Mouse (Mus musculus): ENCODE results near the gene Tcf25.
"Not testable (repeated sequence)": the region's sequence is repeated elsewhere in the genome, so short reads cannot be mapped to it uniquely, and the experiment has no call there.

Tcf25 gene

DNA sequence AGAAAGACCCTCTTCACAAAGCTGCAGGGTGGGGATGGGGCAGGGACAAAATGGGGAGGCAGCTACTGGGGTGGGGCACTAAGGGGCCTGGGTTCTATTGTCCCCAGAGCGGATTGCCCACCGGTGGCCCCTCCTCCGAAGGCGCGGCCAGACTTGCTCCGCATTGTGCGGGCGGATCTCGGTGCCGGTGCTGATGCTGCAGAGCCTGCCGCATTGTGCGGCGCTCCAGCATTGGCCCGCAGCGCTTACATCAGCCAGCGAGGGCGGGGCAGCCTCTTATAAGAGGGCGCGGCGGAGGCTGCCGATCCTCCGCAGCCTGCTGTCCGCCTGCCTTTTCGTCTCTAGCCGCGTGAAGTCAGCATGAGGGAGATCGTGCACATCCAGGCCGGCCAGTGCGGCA is 37.7 kb downstream of the Tcf25 start, which contains the start of gene Tubb3:
Tubb3 (plus strand) TSS at position 179 of the 400 bp plus-strand sequence.
- peak; percentile 63 for DNase-seq (ENCODE audit: low spot score)

DNA sequence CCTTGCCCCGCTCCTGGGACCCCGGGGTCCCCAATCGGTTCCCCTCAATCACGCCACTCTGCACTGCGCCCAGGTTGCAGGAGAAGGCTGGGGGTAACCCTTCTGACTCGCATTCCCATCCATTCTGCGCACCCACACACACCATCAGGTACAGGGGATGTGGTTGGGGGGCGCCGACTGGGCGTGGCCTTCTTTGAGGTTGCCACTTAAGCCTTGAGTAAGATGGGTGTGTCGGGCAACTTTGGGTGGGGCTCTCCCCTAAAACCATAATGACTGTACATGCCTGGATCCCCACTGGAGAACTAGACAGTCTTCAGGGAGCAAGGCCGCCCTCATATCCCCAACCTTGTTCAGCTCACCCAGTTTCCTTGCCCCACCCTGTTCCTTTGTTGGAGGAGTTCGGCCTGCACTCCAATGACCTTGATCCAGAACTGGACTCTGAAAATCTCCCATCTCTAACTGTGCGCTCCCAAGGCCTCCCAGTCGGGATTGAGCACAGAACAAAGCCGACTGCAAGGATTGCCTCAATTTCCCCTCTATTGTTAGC is 38.3 kb downstream of the Tcf25 start:
- no peak for DNase-seq (ENCODE audit: low spot score)

DNA sequence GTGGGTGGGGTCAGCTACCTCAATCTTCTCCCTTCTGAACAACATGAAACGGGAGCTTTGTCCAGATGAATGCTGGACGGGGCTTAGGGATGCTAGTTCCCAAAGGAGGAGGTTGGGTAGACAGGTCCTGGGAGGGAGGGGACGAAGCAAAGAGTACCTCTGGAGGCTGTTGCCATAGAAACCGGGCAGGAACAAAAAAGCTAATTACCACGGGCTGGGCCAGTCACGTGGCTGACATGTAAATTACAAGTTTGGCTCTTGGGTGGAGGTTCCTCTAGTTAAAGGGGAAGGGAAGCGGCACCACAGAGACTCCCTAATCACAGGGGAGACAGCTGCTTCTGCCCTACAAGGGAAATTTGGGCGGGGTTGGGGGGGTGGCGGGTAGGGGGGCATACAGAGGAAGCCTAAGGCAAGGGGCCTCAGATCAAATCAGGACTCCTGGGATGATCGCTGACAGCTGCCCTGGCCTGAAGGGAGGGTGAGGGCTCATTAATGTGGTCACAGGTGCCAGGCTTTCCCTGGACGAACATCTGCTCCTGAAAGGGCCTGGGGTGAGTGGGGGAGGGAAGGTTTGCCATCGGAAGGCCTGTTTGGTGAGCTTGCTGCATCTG is 39.1 kb downstream of the Tcf25 start:
- DNase-seq (ENCODE audit: low spot score): peak; percentile 45

DNA sequence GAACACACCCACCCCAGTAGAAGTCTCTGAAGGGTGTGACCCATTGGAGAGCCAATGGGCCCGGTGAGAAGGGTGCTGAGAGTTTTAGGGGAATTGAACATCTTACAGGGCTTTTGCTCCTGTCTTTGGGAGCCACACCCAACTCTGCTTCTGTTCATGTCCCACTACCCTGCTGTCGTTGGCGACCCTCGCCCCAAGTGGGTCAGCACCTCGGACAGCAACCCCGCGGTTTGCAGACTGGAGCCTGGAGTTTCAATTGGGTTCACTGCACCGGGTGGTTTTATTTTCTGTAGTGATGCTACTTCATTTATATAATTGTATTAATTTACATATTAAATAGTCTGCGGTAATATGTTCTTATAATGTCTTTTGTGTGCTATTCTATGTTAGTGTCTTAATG is 40.7 kb downstream of the Tcf25 start:
- no peak for DNase-seq (ENCODE audit: low spot score)

DNA sequence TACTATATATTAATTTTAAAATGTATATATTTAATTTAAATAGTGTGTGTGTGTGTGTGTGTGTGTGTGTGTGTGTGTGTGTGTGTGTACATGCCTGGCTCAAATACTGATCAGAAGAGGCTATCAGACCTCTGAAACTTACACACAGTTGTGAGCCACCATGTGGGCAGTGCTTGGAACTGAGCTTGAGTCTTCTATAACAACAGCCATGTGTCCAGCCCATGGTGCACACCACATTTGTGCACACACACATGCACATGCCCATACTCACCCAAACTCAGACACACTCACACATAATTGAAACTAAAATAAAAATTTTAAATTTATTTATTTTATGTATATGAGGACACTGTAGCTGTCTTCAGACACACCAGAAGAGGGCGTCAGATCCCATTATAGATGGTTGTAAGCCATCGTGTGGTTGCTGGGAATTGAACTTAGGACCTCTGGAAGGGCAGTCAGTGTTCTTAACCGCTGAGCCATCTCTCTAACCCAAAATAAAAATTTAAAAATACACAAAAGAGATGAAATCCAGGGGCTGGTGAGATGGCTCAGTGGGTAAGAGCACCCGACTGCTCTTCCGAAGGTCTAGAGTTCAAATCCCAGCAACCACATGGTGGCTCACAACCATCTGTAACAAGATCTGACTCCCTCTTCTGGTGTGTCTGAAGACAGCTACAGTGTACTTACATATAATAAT is 41.6 kb downstream of the Tcf25 start:
- not testable (repeated sequence) for DNase-seq (ENCODE audit: low spot score)

DNA sequence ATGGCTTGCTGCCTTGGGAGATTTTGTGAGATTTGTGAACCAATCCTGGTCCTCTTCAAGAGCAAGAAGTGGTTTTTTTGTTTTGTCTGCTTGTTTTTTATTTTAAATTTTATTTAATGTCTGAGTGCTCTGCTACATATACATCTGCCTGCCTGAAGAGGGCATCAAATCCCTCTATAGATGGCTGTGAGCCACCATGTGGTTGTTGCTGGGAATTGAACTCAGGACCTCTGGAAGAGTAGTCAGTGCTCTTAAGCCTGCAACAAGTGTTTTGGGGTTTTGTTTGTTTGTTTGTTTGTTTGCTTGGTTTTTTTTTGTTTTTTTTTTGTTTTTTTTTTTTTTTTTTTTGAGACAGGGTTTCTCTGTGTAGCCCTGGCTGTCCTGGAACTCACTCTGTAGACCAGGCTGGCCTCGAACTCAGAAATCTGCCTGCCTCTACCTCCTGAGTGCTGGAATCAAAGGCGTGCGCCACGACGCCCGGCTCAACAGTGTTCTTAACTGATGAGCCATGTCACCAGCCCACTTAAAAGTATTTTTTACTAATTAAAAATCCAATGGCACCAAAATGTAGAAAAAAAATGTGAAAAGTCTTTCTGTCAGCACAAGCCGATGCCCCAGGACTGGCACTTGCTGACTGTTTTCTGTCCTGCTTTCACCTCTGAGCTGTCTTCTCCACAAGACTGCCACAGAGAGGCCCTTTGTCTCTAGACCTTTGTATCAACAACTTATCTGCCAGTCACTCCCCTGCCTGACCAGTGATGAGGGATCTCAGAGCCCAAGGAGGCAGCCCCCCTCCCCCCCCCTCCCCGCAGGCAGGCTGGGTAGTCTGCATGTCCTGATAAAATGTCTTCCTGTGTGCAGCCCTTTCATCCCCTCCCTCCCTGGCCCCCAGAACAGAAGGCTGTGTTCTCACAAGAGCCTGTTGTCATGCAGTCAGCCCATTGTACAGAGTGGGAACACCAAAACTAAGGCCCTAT is 42.7 kb downstream of the Tcf25 start:
- peak; percentile 58 for DNase-seq (ENCODE audit: low spot score)

DNA sequence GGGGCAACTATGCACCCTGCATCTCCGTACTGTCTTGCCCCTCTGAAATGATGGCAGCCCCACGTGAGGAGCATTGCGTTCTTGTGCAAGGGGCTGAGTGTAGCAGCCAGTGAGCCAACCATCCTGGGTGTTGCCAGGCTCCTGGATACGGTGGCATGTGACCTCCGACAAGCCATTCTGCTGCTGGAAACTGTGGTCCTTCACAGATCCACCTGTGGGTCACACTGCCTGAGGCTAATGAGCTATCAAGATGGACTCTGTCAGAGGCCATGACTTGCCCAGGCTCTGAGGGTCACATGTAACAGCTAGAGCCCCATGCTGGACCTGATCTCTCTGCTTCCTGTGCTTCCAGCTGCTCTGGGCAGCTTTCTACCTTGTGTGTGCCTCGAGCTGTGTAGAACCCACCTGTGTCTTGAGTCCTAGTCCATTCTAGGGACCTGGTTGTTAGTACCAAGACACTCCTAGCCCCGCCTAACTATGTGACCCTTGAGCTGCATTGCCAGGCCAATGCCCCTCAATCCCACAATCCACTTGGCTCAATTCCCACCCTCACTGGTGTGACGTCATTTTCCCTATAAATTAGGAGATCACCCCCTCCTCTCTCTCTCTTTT is 43.5 kb downstream of the Tcf25 start:
- DNase-seq (ENCODE audit: low spot score): no peak

DNA sequence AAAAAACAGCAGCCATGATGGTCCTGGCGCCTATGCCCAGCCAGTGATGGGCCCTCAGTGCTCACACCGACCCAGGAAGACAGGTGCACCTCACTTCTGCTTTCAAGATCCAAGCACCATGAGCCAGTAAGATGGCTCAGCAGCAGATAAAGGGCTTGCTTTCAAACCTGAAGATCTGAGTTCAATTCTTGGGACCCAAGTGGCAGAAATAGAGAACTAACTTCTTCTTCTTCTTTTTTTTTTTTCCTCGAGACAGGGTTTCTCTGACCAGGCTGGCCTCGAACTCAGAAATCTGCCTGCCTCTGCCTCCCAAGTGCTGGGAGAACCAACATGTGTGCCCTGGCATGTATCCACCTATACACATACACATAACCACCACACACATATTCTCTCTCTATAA is 46.2 kb downstream of the Tcf25 start:
- DNase-seq (ENCODE audit: low spot score): no peak

DNA sequence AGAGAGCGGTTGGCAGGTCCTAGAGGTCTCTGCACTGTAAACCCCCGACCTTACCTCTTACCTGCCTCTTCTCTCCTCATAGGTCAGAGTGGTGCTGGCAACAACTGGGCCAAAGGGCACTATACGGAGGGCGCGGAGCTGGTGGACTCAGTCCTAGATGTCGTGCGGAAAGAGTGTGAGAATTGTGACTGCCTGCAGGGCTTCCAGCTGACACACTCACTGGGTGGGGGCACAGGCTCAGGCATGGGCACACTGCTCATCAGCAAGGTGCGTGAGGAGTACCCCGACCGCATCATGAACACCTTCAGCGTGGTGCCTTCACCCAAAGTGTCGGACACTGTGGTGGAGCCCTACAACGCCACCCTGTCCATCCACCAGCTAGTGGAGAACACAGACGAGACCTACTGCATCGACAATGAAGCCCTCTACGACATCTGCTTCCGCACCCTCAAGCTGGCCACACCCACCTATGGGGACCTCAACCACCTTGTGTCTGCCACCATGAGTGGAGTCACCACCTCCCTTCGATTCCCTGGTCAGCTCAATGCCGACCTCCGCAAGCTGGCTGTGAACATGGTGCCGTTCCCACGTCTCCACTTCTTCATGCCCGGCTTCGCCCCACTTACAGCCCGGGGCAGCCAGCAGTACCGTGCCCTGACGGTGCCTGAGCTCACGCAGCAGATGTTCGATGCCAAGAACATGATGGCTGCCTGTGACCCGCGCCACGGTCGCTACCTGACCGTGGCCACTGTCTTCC is 47.1 kb downstream of the Tcf25 start:
- no peak for DNase-seq (ENCODE audit: low spot score)

DNA sequence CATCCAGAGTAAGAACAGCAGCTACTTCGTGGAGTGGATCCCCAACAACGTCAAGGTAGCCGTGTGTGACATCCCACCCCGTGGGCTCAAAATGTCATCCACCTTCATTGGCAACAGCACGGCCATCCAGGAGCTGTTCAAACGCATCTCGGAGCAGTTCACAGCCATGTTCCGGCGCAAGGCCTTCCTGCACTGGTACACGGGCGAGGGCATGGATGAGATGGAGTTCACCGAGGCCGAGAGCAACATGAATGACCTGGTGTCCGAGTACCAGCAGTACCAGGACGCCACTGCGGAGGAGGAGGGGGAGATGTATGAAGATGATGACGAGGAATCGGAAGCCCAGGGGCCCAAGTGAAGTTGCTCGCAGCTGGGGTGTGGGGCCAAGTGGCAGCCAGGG is 47.8 kb downstream of the Tcf25 start:
- no peak for DNase-seq (ENCODE audit: low spot score)

DNA sequence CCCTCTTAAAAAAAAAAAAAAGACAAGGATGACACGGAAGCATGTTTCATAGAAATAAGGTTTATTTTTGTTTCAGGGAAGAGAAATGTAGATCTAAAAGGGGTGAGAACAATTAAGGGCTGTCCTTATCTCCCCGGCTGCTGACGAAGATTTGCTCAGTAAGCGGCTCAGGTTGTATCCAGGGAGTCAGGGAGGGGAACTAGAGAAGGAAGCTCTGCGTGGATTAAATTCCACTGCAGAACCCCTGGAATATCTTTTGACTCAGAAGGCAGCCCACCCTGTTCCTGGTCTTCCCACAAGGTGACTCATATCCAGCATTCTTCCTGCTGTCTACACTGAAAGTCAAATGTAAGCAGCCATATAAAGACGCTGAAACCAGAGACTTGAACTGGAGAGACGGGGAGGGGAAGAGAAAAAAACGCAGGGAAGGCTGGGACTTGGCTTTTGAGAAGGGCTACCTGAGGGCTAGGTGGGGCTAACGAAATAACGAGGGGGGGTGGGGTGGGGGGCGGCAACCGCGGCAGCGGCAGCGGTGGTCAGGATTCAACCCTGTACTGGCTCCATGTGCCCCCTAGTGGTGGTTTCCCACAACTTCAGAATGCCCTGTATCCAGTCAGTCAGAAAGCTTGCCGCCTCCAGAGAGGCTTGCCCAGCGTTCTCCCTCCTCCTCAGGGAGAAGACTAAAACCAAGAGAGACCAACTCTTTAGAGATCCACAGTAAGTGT is 48.7 kb downstream of the Tcf25 start:
- peak; percentile 53 for DNase-seq (ENCODE audit: low spot score)

DNA sequence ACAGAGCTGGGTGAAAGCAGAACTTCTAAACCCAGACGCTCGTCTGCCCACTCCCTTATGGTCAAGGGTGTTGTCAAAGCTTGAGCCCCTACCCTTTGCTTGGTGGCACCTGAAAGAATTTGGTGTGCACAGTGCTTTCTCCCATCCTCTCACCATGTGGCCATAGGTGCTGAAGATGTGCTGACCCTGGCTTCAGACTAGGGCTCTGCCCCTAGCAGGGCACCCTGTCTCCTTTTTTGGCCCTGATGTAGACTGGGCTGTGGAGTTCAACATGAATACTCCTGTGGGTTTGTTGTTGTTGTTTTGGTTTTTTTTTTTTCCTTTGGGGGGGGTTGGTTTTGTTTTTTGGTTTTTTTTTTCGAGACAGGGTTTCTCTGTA is 49.2 kb downstream of the Tcf25 start:
- no peak for DNase-seq (ENCODE audit: low spot score)

DNA sequence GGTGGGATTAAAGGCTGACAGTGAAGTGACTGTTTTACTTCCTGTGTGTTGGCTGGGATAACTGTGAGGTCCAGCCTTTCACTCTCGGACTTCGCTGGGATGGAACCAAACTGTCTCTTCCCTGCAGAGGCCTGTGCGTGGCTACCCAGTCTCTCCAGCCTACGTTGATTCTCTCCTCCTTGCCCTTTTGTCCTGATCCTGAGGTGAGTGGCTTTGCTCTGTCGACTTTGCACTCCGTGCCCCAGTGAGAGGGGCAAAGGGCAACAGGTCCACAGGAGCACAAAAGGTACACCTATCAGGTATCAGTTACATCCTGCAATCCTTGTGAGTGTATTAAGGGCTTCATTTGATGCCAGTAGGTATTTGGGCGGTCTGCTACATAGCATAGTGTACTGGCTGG is 49.9 kb downstream of the Tcf25 start, which contains the start of gene Def8:
Def8 (plus strand) TSS at position 87 of the 400 bp plus-strand sequence.
- DNase-seq (ENCODE audit: low spot score): no peak

DNA sequence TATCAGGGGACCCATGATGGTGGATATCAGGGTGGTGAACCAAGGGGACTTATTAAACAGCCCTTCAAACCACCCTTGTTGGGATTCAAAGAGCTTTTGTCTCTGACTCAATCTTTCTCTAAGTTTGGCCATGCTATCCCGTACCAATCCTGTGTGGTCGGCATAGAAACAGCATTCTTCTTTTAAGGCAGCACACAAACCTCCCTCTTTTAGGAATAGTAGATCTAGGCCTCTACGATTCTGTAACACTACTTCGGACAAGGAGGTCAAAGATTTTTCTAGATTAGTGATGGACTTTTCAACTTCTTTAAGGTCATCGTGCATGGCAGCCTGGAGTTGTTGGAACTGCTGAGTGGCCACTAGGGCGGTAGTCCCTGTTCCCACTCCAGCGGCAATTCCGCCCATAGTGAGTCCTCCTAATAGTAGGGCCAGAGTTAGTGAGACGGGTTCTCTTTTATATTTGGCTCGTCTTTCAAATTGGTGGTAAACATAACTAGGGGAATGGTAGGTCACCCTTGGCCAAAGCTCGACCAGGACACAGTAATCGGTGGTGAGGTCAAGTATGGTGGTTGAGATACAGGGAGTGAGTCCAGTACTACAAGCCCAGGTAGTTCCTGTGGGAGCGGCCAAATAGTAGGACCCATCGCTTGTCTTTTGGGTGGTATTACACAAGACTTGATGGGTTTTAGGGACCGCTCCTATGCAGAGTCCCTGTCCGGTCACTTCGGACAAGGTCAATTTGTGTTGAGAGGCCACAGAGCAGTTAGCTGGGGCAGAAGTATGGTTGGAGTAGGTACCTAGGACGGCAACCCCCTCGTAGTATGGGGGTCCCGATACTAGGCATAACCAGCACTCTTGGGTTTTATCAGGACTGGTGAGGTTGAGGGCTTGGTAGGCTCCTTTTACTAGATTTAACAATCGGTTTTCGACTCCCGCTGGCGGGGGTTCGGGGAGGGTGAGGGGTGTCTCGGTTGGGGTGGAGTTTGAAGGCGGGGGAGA is 53.3 kb downstream of the Tcf25 start:
- no peak for DNase-seq (ENCODE audit: low spot score)

DNA sequence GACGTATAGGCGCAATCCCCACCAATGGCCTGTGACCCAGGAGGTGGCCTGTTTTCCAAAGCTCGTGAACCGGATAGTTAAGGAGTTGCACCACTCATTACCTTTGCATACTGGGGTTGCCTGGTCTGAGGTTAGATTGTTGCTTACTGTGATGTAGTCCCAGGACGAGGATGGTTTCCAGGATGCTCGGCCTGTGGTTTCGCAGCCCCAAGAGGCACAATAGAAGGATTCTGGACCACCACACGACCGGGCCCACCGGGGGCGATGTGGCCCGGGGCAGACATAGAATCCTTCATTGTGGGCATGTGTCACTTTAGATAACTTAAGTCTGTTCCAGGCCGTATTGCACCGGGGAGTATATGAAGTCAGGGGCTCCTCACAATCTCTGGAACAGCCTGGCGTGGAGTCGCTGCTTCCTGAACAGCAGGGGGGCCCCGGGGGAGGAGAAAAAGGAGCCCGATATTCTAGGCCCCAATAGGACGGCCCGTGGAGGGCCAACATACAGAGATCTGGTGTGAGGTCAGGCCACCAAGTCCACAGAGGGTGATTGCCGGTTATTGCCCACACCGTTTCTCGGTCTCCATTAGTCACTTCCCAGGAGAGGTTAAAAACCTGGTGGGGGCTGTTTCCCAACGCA is 54.2 kb downstream of the Tcf25 start:
- DNase-seq (ENCODE audit: low spot score): no peak

DNA sequence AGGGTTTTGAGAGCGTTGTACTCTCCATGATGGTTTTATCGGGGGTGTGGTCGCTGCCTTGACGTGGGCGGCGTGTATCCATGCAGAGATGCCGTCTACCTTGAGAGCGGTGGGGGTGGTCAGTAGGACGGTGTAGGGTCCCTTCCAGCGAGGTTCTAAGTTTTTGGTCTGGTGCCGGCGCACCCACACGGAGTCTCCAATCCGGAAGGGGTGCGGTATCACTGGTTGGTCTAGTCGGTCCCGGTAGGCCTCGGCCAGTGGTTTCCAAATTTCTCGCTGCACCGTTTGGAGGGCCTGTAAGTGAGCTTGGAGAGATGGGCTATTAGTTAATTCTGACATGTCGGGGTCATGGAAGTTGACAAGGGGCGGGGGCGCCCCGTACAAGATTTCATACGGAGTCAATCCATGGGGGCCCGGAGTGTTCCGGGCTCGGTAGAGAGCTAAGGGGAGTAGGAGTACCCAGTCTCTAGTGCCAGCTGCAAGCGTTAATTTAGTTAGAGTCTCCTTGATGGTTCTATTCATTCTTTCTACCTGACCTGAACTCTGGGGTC is 54.9 kb downstream of the Tcf25 start:
- no peak for DNase-seq (ENCODE audit: low spot score)

DNA sequence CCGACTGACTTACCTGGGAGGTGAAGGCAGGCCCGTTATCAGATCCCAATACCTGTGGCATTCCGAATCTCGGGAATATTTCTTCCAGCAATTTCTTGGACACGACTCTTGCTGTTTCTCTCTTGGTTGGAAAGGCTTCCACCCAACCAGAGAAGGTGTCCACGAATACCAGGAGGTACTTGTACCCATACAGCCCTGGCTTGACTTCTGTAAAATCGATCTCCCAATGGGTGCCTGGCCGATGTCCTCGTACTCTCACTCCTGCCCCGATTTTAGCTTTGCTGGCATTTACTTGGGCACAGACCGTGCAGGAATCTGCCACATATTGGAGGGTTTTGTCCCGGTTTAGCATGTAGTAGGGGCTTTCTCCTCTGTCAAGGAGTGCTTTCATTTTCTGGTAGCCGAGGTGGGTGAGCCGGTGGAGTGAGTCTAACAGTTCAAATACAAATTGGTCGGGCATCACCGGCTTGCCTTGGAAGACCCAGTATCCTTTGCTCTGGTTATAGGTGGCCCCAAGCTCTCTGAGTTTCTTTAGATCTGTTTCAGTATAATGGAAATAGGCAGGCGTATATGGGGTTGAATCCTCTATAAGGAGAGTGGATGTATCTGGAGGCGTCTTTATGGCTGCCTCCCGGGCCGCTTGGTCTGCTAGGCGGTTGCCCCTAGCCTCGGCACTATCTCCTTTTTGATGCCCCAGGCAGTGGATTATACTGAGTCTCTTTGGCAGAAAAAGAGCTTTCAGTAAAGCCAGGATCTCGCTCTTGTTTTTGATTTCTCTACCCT is 55.6 kb downstream of the Tcf25 start:
- DNase-seq (ENCODE audit: low spot score): no peak

DNA sequence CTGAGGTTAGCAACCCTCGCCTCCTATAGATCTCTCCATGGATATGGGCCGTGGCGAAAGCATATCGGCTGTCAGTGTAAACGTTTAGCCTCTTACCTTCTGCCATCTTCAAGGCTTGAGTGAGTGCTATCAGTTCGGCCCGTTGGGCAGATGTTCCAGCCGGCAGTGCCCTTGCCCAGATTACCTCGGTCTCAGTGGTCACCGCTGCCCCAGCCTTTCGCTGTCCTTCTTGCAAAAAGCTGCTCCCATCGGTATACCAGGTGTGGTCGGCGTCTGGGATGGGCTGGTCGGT is 56.1 kb downstream of the Tcf25 start:
- not testable (repeated sequence) for DNase-seq (ENCODE audit: low spot score)

Measured in T-cell, adult 2 months (primary cell).